Mouse (Mus musculus): ENCODE results near the gene Cap2.

DNA sequence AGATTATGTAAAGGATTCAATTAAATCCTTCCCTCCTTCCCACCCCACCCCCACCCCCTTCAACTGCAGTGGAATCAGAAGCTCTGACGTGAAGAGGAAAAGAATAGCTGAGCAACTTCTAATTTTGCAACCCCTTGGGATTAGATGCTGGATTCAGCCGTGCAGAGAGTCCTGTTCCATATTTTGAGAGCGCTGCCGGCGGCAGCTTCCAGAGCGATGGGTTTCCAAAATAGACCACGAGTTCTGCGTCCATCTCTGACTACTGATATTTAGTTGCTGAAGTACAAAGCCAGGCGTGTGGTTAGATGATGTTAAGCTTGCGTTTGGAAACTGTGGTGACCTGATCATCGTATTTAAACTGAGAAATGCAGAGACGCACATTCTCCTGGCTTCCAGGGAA lies 22.1 kb downstream of the Cap2 start:
- TF ChIP-seq POLR2A (IDR thresholded peaks at IDR 0.05; ENCODE audit: borderline replicate concordance, extremely low read depth, insufficient read depth, insufficient read length, poor library complexity, severe bottlenecking) (no peak), CTCF (IDR thresholded peaks at IDR 0.05; ENCODE audit: borderline replicate concordance, extremely low read depth, insufficient read depth, insufficient read length) (no peak)
